Mouse (Mus musculus): ENCODE measurements around the gene Shroom2. TPM values are rescaled to one million over a fixed set of nuclear protein-coding genes. Genes with fewer than 3 reads are reported as not detected.

Shroom2 gene
- total and polyA plus RNA-seq, 3 experiments, result 0.09 TPM; not detected in 2

DNA sequence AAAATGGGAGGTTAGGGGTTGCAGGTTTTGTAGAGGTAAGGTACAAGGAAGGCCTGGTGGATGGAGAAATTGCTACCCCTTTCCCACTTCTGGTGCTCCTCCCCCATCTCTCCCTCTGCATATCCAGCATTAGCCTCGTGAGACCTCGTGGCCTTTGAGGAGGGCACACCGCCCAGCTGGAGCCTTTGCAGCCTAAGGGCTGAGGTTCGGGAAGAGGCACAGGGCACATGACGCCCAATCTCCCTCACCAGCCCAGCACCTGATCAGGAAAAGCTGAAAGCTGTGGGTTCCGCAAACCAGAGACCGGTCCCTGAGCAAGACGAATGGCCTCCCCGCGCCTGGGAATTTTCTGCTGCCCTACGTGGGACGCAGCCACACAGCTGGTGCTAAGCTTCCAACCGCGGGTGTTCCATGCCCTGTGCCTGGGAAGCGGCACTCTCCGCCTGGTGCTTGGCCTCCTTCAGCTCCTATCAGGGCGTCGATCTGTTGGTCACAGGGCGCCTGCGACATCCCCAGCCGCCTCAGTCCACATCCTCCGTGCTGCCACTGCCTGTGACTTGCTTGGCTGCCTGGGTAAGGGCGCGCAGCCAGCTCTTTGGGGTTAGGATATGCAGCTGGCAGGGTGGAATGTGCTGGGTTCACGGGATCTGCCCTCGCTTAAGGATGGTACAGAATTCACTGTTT, 12.6 kb upstream of the Shroom2 start, which contains the start of gene Gpr143:
TSS of gene Gpr143 (plus strand) at position 202 of the 684 bp plus-strand sequence.
- Histone ChIP-seq H3K27me3 (replicated peaks) (no peaks in the 10 kb centered on the region), H3K27ac (ENCODE audit: insufficient read depth, low read depth) (no peak within 1 kb of the TSS), H3K36me3 (replicated peaks in 1 of 2; ENCODE audit: control insufficient read depth in 1 of 2, insufficient read depth in 1 of 2, low read length in 1 of 2) (no peaks in the 10 kb centered on the region), H3K79me2 (replicated peaks; ENCODE audit: control insufficient read depth, extremely low read depth, insufficient read depth, poor library complexity, severe bottlenecking) (no peaks in the 10 kb centered on the region), H3K9me3 (replicated peaks; ENCODE audit: low read length) (no peaks in the 10 kb centered on the region), H3K4me2 (ENCODE audit: insufficient read depth, low read depth, poor library complexity, severe bottlenecking) (no peak within 1 kb of the TSS), H3K4me1 (ENCODE audit: control insufficient read depth in 1 of 2, insufficient read depth in 2 of 2) (no peaks in the 10 kb centered on the region), H3K9ac (ENCODE audit: insufficient read depth, low read depth) (no peak within 1 kb of the TSS), H3K4me3 (replicated peaks in 1 of 3; ENCODE audit: low read depth in 2 of 3, low read length in 2 of 3, poor library complexity in 1 of 3) (no peak within 1 kb of the TSS)
- dilution Hi-C loops (cut with MboI; ENCODE audit: extremely low pct_ligation_motif_present, extremely low pct_unique_long_range_greater_than_20kb, low sequenced_read_pairs), result no loop called here
- DNase-seq (ENCODE audit: extremely low read depth), result no peak
- in situ Hi-C loops (cut with MboI; ENCODE audit: low pct_ligation_motif_present, low pct_unique_long_range_greater_than_20kb, low sequenced_read_pairs), result no loop called here
- no peak for TF ChIP-seq SMC3 (IDR thresholded peaks at IDR 0.05; ENCODE audit: low read depth, low read length)
- TF ChIP-seq SIN3A (IDR thresholded peaks at IDR 0.05; ENCODE audit: low read length), result no peak
- no peak for TF ChIP-seq PAX5 (IDR thresholded peaks at IDR 0.05; ENCODE audit: low read length)
- TF ChIP-seq ZNF384 (IDR thresholded peaks at IDR 0.05; ENCODE audit: low read depth, low read length), result no peak
- no peak for TF ChIP-seq ZKSCAN1 (IDR thresholded peaks at IDR 0.05; ENCODE audit: borderline replicate concordance, low read depth, low read length)
- no peak for TF ChIP-seq IRF4 (IDR thresholded peaks at IDR 0.05; ENCODE audit: low read depth, low read length)
- no peak for TF ChIP-seq UBTF (IDR thresholded peaks at IDR 0.05; ENCODE audit: low read depth, low read length)
- TF ChIP-seq USF2 (conservative IDR thresholded peaks at IDR 0.05; ENCODE audit: low read depth, low read length), result no peak
- TF ChIP-seq MAZ (IDR thresholded peaks at IDR 0.05; ENCODE audit: low read depth, low read length), result no peak
- TF ChIP-seq ZMIZ1 (IDR thresholded peaks at IDR 0.05; ENCODE audit: low read depth, low read length), result no peak
- TF ChIP-seq GABPA (IDR thresholded peaks at IDR 0.05; ENCODE audit: insufficient replicate concordance, low read depth, low read length), result no peak
- TF ChIP-seq TCF12 (IDR thresholded peaks at IDR 0.05; ENCODE audit: low read depth, low read length), result no peak
- no peak for TF ChIP-seq MEF2A (IDR thresholded peaks at IDR 0.05; ENCODE audit: borderline replicate concordance, low read depth, low read length)
- no peak for TF ChIP-seq E2F4 (IDR thresholded peaks at IDR 0.05; ENCODE audit: insufficient replicate concordance, low read depth, low read length)
- no peak for TF ChIP-seq RAD21 (IDR thresholded peaks at IDR 0.05; ENCODE audit: low read depth, low read length)
- no peak for TF ChIP-seq NELFE (IDR thresholded peaks at IDR 0.05; ENCODE audit: low read depth, low read length)
- no peak for TF ChIP-seq USF1 (IDR thresholded peaks at IDR 0.05; ENCODE audit: low read depth, low read length)
- TF ChIP-seq JUN (IDR thresholded peaks at IDR 0.05; ENCODE audit: insufficient read depth, low read depth, low read length), result no peak
- no peak for TF ChIP-seq CTCF (conservative IDR thresholded peaks at IDR 0.05 in 1 of 2, IDR thresholded peaks at IDR 0.05 in 1 of 2; ENCODE audit: low read depth in 2 of 2, low read length in 2 of 2)
- TF ChIP-seq MXI1 (IDR thresholded peaks at IDR 0.05; ENCODE audit: low read depth, low read length), result no peak

All from CH12.LX (cell line).